Mouse (Mus musculus): ENCODE data around the gene Wdr82.

Gene Wdr82

GRCm38 (mm10) chr9:106197732-106198131, 27.0 kb downstream of the Wdr82 start:
- DNase-seq (ENCODE audit: extremely low spot score, low spot score), result no peak

GRCm38 (mm10) chr9:106198962-106199458, 28.3 kb downstream of the Wdr82 start:
- peak; percentile 78 for DNase-seq (ENCODE audit: extremely low spot score, low spot score)

DNA sequence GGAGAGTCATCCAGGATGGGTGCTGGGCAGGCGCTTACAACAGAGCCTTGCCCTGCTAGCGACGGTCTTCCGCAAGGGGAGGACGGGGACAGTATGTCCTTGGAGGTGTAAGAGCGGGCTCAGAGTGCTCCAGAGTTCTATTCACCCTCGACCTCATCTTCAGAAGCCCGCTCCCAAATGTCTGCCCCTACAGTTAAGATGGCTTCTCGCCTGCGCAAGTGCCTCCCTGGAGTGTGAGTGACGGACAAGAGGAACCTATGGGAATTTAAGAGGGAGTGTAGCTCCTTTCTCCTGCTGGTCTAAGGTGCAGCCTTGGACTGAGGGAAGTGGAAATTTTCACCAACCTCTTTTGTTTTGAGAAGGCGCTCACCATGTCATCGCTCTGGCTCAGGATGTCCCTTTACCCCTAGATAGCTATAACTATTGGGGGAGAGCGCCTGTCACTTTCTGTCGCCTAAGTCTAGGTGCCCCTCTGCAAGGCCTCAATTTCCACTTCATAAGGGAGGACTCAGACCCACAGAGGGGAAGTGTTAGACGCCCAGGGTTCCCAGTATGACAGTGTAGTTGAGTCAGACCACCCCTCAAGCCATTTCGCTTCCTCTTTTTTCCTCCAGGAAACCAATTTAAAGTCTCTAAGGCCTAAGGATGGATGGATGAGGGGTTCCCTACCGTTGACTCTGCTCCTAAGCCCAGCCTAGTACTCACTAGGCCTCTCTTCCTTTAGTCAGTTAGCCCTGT, 29.0 kb downstream of the Wdr82 start, which contains the start of gene Ppm1m:
Gene Ppm1m (minus strand): TSS at position 212 of the 738 bp plus-strand sequence.
- DNase-seq (ENCODE audit: extremely low spot score, low spot score), result no peak

GRCm38 (mm10) chr9:106201895-106202294, 31.2 kb downstream of the Wdr82 start:
- no peak for DNase-seq (ENCODE audit: extremely low spot score, low spot score)

DNA sequence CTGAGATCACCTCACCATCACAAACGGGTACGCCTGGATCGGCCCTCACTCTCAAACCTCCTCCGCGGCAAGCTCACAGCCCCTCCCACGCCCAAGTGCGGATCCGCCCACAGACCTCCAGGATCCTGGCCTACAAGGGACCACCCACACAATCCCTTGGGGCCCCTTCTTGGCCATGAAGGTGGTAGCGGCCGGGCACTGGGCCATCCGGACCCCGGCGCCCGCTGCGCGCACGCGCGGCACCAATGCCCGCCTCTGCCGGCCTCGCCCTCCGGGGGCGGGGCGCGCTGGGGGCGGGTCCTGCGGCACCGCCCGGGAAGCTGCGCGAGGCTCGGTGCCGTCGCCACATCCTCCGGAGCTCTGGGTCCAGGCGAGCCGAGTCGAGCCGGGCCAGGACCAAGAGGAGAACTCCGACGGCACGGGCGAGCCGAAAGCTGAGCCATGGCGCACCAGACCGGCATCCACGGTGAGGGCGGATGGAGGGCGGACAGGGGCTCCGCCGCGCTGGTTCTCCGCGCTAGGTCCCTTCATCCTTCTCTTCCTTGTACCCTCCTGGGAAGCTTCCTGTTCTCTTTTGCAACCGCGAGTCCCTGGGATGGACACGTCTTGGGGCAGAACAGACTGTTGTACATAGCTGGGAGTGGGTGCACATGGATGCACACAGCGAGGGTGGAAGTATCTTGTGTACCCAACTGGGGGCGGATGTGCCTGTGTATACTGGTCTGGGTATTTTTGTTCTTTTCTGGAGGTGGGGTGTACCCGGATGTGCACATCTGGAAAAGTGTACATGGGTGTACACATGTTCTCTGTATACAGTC, 32.3 kb downstream of the Wdr82 start, which contains the start of gene Twf2:
Gene Twf2 (plus strand): TSS at position 290 of the 818 bp plus-strand sequence.
- DNase-seq (ENCODE audit: extremely low spot score, low spot score), result peak; percentile 91

- DNase-seq (ENCODE audit: extremely low spot score, low spot score), result no peak
Observed at GRCm38 (mm10) chr9:106203990-106204851, 33.5 kb downstream of the Wdr82 start.

- DNase-seq (ENCODE audit: extremely low spot score, low spot score), result no peak
Observed at GRCm38 (mm10) chr9:106205713-106206290, 35.1 kb downstream of the Wdr82 start.

GRCm38 (mm10) chr9:106206515-106206914, 35.8 kb downstream of the Wdr82 start:
- DNase-seq (ENCODE audit: extremely low spot score, low spot score), result no peak

DNA sequence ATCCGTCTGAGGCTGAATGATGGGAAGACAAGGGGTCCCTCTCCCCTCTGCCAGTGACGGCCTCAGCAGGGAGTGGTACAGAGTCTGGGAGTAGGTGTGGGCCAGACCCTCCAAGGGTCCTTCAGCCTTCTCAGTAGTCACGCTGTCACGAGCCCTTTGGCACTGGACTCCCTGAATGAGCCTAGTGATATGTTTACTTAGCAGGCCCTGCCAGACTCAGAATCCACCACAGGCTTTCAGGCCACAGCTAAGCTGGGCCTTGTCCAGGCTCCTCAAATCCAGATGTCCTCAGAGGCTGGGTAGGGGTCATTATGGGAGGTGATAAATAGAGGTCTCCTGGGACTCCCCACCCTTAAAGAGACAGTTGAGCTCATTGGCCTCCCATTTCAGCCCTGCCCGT, 37.5 kb downstream of the Wdr82 start:
- DNase-seq (ENCODE audit: extremely low spot score, low spot score), result no peak

DNA sequence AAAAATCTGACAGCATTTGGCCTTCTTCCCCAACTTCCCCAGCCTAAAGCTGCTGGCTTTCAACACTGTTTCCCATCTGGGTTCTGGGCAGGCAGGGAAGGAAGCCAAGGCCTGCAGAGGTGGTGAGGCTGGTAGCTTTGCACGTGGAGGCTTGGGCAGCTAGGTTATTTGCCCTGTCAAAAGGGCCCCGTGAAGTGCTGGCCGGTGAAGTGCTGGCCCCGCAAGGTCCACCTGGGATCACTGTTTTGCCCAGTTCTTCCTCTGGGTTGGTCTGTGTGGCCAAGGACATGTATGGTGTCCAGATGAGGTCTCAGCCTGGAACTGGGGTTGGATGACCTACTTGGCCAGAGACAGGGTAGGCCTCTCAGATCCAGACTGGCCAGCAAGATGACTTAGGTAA, 39.2 kb downstream of the Wdr82 start:
- DNase-seq (ENCODE audit: extremely low spot score, low spot score), result no peak

DNA sequence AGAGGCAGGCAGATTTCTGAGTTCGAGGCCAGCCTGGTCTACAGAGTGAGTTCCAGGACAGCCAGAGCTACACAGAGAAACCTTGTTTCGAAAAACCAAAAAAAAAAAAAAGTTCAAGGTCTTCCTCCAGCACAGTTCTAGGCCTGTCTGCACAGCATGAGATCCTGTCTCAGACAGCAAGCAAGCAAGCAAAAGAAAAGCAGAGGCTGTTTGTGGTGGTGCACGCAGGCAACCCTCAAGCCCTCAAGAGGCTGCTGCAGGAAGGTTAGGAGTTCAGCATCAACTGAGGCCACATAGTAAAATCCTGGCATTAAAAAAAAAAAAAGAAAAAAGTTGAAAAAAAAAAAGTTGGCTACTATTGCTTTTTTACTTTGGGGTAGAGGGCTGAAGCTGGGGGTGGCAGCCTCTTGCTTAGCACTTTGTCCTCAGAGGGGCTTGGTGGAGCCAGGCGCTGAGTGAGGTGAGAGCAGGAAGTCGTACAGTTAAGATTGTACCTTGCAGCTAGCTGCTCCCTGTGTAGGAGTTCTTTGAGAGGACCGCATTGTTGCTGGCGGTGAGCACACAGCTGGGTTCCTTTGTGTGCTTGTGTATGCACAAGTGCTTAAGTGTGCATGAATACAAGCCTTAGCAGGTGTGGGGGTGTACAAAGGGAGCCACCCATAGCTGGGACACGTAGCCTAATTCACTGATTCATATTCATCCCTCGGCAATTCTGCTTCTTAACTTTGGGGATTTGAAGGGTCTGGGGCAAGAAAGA, 40.3 kb downstream of the Wdr82 start:
- no peak for DNase-seq (ENCODE audit: extremely low spot score, low spot score)

DNA sequence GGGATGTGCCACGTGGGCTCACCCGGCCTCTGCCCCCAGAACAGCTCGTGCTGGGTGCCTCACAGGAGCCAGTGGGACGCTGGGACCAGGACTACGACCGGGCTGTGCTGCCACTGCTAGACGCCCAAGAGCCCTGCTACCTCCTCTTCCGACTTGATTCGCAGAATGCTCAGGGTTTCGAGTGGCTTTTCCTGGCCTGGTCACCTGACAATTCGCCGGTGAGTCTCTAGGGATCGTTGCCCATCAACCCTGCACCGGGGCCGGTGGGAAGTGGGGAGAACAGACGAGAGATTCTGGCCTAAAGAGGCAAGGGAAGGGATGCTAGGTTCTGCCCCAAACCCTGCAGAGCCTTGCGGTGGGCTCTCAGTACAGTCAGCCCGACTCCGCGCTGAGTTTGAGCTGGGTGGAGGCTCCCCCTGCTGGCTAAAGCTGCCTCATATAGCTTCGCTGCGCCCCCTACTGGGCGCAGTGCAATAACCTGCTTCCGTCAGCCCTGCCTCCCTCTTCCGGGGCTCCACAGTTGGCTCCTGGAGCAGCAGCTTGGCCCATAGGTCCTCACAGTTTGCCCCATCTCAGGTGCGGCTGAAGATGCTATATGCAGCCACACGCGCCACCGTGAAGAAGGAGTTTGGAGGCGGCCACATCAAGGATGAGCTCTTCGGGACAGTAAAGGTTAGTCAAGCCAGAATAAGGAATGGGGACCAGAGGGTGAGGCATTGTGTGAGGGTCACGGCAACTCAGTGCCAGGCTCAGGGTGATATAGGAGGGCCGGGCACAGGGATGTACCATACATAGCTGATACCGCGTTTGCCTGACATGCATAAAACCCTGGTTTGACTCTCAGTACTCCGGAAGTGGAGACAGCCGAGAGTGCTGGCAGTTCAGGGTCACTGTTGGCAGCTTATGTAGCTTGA, 41.2 kb downstream of the Wdr82 start:
- DNase-seq (ENCODE audit: extremely low spot score, low spot score), result peak; percentile 93

- DNase-seq (ENCODE audit: extremely low spot score, low spot score), result no peak
Observed at GRCm38 (mm10) chr9:106212594-106212981, 41.9 kb downstream of the Wdr82 start.

- DNase-seq (ENCODE audit: extremely low spot score, low spot score), result no peak
Observed at GRCm38 (mm10) chr9:106215341-106216125, 44.8 kb downstream of the Wdr82 start.

GRCm38 (mm10) chr9:106216971-106217370, 46.2 kb downstream of the Wdr82 start:
- no peak for DNase-seq (ENCODE audit: extremely low spot score, low spot score)

DNA sequence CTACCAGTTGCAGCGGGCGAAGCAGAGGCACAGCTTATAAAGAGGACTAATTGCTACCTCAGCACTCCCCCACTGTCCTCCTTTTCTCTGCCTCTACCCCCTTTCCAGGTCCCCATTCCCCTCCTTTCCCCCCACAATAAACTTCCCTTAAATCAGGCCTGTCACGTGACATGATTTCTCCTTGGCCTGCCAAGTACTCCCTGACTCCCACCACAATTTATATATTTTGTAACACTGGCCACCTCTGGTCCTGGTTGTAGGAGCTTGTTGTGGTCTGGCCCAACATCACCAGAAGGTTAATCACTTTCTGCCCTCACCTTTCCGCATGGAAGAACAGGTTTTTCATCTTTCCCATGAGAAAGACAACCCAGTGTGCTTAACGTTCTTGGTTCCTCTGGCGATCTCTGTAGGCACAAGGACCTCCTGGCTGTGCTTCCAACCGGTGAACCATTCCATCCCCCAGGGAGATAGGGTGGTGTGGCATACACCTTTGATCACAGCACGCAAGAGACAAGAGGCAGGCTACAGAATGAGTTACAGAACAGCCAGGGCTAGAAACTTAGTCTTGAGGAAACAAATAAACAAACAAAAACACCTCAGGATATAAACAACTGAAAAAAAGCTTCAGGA, 50.3 kb downstream of the Wdr82 start:
- DNase-seq (ENCODE audit: extremely low spot score, low spot score), result no peak

GRCm38 (mm10) chr9:106222261-106222851, 51.6 kb downstream of the Wdr82 start, which contains the start of gene Tlr9:
Tlr9 (plus strand) TSS chr9:106222598.
- no peak for DNase-seq (ENCODE audit: extremely low spot score, low spot score)

All from neural tube, embryonic 10.5 days (tissue).